16 mouse cellular contexts compared by ENCODE assay signal in genomic region chr4:135297146-135297545, GRCm38 (mm10). TPM values are rescaled to one million over a fixed set of nuclear protein-coding genes. Genes with fewer than 3 reads are reported as not detected.
DNase-seq lines count a peak whose midpoint lies in the region; ATAC-seq and TF ChIP-seq lines count a peak whose summit lies in the region.
"Had no signal": no experiment of that assay in that cellular context is flagged by ENCODE, and none has a peak within 500 bp of the region (broad histone marks: within the 10 kb centered on the region; RNA-seq: fewer than 3 reads in every experiment).

No protein-coding gene starts in this region.

- no peak for TF ChIP-seq CTCF in cerebellum, adult 2 months (IDR thresholded peaks at IDR 0.05; ENCODE audit: borderline replicate concordance, insufficient read depth, low read depth, low read length)
- no peak for TF ChIP-seq CTCF in layer of hippocampus, adult 2 months (conservative IDR thresholded peaks at IDR 0.05)
- no peak for TF ChIP-seq CTCF in kidney, adult 2 months (conservative IDR thresholded peaks at IDR 0.05; ENCODE audit: insufficient read depth, insufficient read length, low read depth, low read length)

- H3K4me1 ChIP-seq in cerebellum, adult 2 months (ENCODE audit: control insufficient read depth, insufficient read depth, low read length) = no peaks in the 10 kb centered on the region
- peaks cover 54% of the 10 kb centered on the region for H3K4me1 ChIP-seq in liver, embryonic 12.5 days
- H3K4me1 ChIP-seq in kidney, adult 2 months (ENCODE audit: control insufficient read depth, insufficient read depth, low read length) = peaks cover 8% of the 10 kb centered on the region; the same call in 1 of the 2 replicates

- DNase-seq in cerebellum, adult 2 months = no peak
- DNase-seq in cerebellum, adult 11 months = no peak
- DNase-seq in layer of hippocampus, adult 2 months (ENCODE audit: low spot score in 2 of 2) = no peak
- DNase-seq in layer of hippocampus, adult 18-20 months (ENCODE audit: low spot score in 2 of 2) = no peak
- peak; percentile 69 for DNase-seq in ZHBTc4 (ENCODE audit: low read depth, low spot score)
- DNase-seq in kidney, adult 2 months = no peak
- no peak for DNase-seq in ovary, postnatal 10 days (ENCODE audit: low spot score)
- DNase-seq: gastrocnemius, postnatal 25 days; kidney, adult 8-10 months; left cerebral cortex, postnatal 4 days; right cerebral cortex, postnatal 4 days; thymus, postnatal 14 days had no signal

- no peak overlapping the region for H3K4me3 ChIP-seq in cerebellum, adult 2 months (replicated peaks; ENCODE audit: insufficient read depth, low read depth, low read length)
- no peak overlapping the region for H3K4me3 ChIP-seq in layer of hippocampus, adult 2 months
- no peak overlapping the region for H3K4me3 ChIP-seq in liver, embryonic 12.5 days
- H3K4me3 ChIP-seq in kidney, adult 2 months (ENCODE audit: insufficient read depth, low read depth, low read length) = no peak overlapping the region
- H3K4me3 ChIP-seq: embryonic facial prominence, embryonic 12.5 days; hindbrain, embryonic 12.5 days; megakaryocyte, embryonic 14.5 days had no signal

- H3K4me2 ChIP-seq in liver, embryonic 12.5 days = no peak overlapping the region
- H3K4me2 ChIP-seq: embryonic facial prominence, embryonic 12.5 days; hindbrain, embryonic 12.5 days had no signal

- TF ChIP-seq POLR2A in cerebellum, adult 2 months (IDR thresholded peaks at IDR 0.05; ENCODE audit: borderline replicate concordance, insufficient read depth, low read length) = no peak
- no peak for TF ChIP-seq POLR2A in kidney, adult 2 months (IDR thresholded peaks at IDR 0.05; ENCODE audit: low read depth, low read length)

- no peaks in the 10 kb centered on the region for H3K36me3 ChIP-seq in liver, embryonic 12.5 days
- no peaks in the 10 kb centered on the region for H3K36me3 ChIP-seq in kidney, adult 2 months (ENCODE audit: control insufficient read depth, insufficient read depth, low read length)
- H3K36me3 ChIP-seq: embryonic facial prominence, embryonic 12.5 days; hindbrain, embryonic 12.5 days had no signal

- peak overlapping the region; percentile 50; the same call in 1 of the 2 replicates for H3K27ac ChIP-seq in cerebellum, adult 2 months (ENCODE audit: insufficient read depth, low read length)
- peak overlapping the region; percentile 79; the same call in 1 of the 2 replicates for H3K27ac ChIP-seq in layer of hippocampus, adult 2 months
- H3K27ac ChIP-seq in liver, embryonic 12.5 days = no peak overlapping the region
- H3K27ac ChIP-seq in kidney, adult 2 months (ENCODE audit: insufficient read depth, low read depth, low read length) = no peak overlapping the region
- H3K27ac ChIP-seq: hindbrain, embryonic 12.5 days had no signal

- ATAC-seq in liver, embryonic 12.5 days = peak; percentile 35; the same call in 1 of the 2 replicates

- WGBS in cerebellum, adult 2 months = 67% methylated on average over 7 of the region's 7 CpGs
- WGBS in liver, embryonic 12.5 days (ENCODE audit: insufficient replicate concordance) = 74% methylated on average over 7 of the region's 7 CpGs
- WGBS in kidney, adult 2 months = 97% methylated on average over 7 of the region's 7 CpGs

- H3K9ac ChIP-seq in liver, embryonic 12.5 days = no peak overlapping the region
- H3K9ac ChIP-seq: embryonic facial prominence, embryonic 12.5 days; hindbrain, embryonic 12.5 days had no signal

- no peaks in the 10 kb centered on the region for H3K27me3 ChIP-seq in cerebellum, adult 2 months (ENCODE audit: control insufficient read depth, insufficient read depth, low read length)
- H3K27me3 ChIP-seq in liver, embryonic 12.5 days (replicated peaks) = no peaks in the 10 kb centered on the region
- H3K27me3 ChIP-seq in kidney, adult 2 months (replicated peaks; ENCODE audit: control insufficient read depth, insufficient read depth, low read length) = no peaks in the 10 kb centered on the region
- H3K27me3 ChIP-seq: hindbrain, embryonic 12.5 days; megakaryocyte, embryonic 14.5 days had no signal

- no peaks in the 10 kb centered on the region for H3K9me3 ChIP-seq in liver, embryonic 12.5 days (replicated peaks)
- H3K9me3 ChIP-seq: embryonic facial prominence, embryonic 12.5 days; hindbrain, embryonic 12.5 days had no signal

RNA-seq across cellular contexts. Expression of gene Clic4, which starts 24.5 kb away (rescaled TPM):
- 92.3 and 98.4 TPM in 2 replicates for polyA plus RNA-seq in cerebellum, adult 2 months (2012; rRNA removed)
- 10 to 100 TPM; 31.2 to 34.2 TPM for total RNA-seq in layer of hippocampus, adult 2 months (2021)
- 10 to 100 TPM; 40.1 to 40.2 TPM for total RNA-seq in layer of hippocampus, adult 18-20 months (2021)
- 161 and 169 TPM in 2 replicates for polyA plus RNA-seq in liver, embryonic 12.5 days (2016; fragmentation: Nextera tagmentation; extraction: Ambion mirVana)
- 86.6 and 91.1 TPM in 2 replicates for polyA plus RNA-seq in kidney, adult 2 months (2012; rRNA removed)

RNA-seq across cellular contexts. Expression of gene Srrm1, which starts 56.0 kb away (rescaled TPM):
- 124 and 130 TPM in 2 replicates for polyA plus RNA-seq in cerebellum, adult 2 months (2012; rRNA removed)
- 100 to 1,000 TPM; 136 to 153 TPM for total RNA-seq in layer of hippocampus, adult 2 months (2021)
- 100 to 1,000 TPM; 117 to 138 TPM for total RNA-seq in layer of hippocampus, adult 18-20 months (2021)
- polyA plus RNA-seq in liver, embryonic 12.5 days (2016; fragmentation: Nextera tagmentation; extraction: Ambion mirVana) = 170 and 173 TPM in 2 replicates
- polyA plus RNA-seq in kidney, adult 2 months (2012; rRNA removed) = 17.1 and 21.6 TPM in 2 replicates

Comparison
In these comparisons a context has a peak if more than half of its experiments do, and no peak if none do; other contexts are left out.
1. H3K27ac ChIP-seq: peak in cerebellum, adult 2 months (single experiment) and layer of hippocampus, adult 2 months (single experiment); none in liver, embryonic 12.5 days (single experiment) and kidney, adult 2 months (single experiment).